Mouse (Mus musculus): ENCODE results near the gene Erbb3.

Erbb3 gene

DNA sequence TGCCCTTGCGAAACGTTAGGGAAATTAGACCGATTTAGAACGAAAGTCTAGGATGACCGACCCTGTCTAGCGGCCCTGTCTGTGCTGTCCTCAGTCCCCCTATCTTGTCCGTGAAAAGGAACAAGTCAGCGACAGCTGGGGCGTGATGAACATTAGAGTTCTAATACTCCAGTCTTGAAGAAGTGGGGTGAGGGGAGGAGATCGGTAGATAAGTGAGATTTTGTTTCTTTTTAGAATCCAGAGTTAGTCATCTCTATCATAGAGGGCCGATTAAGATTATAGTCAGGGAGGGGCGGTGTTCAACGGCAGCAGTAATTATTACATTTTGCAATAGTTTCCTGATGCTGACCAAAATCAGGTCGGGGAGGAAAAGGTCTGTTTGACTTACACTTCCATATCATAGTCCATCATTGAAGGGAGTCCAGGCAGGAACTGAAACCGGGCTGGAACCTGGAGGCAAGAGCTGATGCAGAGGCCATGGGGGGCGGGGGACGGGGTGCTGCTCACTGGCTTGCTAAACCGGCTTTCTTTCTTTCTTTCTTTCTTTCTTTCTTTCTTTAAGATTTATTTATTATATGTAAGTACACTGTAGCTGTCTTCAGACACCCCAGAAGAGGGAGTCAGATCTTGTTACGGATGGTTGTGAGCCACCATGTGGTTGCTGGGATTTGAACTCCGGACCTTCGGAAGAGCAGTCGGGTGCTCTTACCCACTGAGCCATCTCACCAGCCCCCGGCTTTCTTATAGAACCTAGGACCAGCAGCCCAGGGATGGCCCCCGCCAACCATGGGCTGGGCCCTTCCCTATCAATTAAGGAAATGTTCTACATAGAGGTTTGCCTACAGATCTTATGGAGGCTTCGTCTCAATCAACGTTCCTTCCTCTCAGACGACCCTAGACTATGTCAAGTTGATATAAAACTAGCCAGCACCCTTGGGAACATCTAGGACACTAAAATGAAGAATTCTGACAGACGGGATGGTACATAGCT is 62.8 kb downstream of the Erbb3 start:
- ATAC-seq (ENCODE audit: low TSS enrichment), result no peak

GRCm38 (mm10) chr10:128525671-128526308 is 63.7 kb downstream of the Erbb3 start, which contains the start of gene Esyt1:
TSS of gene Esyt1 (minus strand) at chr10:128525871.
- peak; percentile 95 for ATAC-seq (ENCODE audit: low TSS enrichment)

DNA sequence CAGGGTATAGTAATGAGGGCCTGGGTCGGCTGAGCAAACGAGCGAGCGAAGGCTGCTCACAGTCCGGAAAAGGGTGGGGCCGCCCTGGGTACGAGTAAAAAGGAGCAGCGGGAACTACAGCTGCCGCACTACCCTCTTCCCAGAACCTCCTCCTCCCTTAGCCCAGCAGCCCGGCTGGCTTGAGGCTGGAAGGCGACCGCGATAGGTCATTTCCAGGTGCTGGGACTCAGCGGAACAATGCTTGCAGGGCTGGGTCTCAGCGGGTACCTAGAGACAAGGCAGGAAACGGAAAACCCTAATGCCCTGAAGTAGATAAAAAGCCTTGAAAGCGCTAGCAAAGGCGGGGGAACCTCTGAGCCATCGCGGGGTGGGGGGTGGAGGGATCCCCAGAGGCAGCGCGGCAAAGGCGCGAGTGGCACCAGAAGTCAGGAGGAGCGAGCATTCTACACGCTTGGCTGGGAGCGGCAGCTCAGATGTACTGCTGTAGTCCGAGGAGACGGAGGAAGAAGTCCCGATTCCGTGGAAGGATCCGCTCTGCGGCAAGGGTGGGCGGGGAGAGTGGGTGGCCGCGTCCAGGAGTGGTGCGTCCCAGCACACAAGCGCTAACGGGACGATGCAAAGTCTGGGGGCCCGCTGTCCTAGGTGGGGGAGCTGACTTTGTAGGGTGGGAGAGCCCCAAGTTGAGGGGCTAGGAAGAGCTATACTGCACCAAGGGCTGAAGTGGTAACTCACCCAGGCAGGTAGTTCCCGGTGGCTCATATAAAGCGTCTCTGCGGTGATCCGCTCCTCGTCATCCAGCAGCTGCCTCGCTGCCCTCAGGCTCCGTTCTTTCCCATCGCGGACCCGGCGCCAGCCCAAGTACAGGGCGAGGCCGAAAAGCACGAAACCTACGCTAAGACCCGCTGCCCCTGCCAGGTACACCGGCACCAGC is 64.5 kb downstream of the Erbb3 start:
- ATAC-seq (ENCODE audit: low TSS enrichment), result peak; percentile 41; the same call in 1 of the 2 replicates

- no peak for ATAC-seq (ENCODE audit: low TSS enrichment)
These were observed 65.2 kb downstream of the Erbb3 start for GRCm38 (mm10) chr10:128524111-128524731.

DNA sequence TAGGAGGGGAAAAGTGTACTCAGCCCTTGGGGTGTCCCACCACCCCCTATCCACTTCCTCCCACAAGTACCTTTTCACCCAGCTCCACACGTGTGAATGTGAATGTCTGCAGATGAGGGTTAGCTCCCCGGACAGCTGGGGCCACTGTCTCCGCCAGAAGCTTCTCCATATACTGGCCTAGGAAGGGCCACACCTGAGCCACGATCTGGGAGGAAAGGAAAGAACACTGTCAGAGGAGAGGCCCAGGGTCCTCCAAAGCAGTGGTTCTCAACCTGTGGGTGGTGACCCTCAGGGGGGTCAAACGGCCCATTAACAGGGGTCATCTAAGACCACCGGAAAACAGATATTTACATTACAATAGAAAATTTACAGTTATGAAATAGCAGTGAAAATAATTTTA is 67.1 kb downstream of the Erbb3 start:
- no peak for ATAC-seq (ENCODE audit: low TSS enrichment)

GRCm38 (mm10) chr10:128520591-128520990 is 68.9 kb downstream of the Erbb3 start:
- no peak for ATAC-seq (ENCODE audit: low TSS enrichment)

- ATAC-seq (ENCODE audit: low TSS enrichment), result peak; percentile 35; the same call in 1 of the 2 replicates
These were observed 70.6 kb downstream of the Erbb3 start for GRCm38 (mm10) chr10:128518833-128519232.
